Mouse (Mus musculus): ENCODE results near the gene Nkx1-1. TPM values are rescaled to one million over a fixed set of nuclear protein-coding genes. Genes with fewer than 3 reads are reported as not detected.

The Nkx1-1 gene
- 0.45 and 0.67 TPM in 2 replicates for polyA plus RNA-seq (2015; fragmentation: Nextera tagmentation; extraction: Ambion mirVana)

DNA sequence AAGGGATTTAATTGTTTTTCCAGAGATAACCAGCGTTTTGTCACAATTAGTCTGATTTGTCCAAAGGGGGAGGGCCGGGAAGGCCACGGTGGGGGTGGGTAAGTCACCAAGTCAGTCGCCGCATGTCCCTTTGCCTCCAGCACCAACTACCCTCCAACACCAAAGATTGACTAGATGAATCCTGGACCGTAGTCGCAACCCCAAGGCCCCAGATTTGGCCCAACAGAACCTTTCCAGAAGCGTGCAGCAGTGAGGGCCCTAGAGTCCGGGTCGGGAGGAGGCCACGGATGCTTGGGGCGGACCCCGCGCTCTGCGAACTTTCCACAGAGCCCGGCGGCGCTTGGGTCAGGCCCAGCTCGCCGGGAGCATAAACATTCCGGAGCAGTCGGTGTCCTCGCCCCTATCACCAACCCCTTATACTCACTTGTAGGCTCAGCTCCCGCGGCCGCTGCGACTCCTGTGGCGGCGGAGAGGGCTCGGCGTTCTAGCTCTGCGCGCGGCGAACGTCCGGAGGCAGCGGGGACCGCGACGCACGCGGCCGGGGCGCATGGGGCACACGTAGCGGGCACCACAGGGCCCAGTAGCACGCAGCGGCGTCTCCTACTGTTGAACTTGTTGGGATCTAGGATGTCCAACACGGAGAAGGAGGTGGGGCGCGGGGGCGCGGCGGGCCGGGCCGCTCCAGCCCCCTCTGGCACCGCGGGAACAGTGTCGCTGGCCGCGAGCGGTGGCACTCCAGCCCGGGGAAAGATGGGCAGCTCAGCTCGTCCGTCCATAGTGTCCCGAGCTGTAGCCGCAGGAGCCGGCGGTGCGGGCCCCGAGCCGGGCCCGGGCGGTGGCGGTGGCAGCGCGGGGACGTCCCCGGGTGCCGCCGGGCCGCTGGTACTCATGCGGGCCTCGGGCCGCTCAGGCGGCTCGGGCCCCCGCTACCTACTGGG lies at the start of gene Nkx1-1:
Gene Nkx1-1 (minus strand): TSS at position 776 of the 938 bp plus-strand sequence.

Other genes starting within 250 kb of the Nkx1-1 start
- gene Spon2, start 215.5 kb downstream of the Nkx1-1 start, polyA plus RNA-seq (2015; fragmentation: Nextera tagmentation; extraction: Ambion mirVana) = 3.3 and 4.7 TPM in 2 replicates
- 346 and 373 TPM in 2 replicates for gene Ctbp1, start 159.0 kb downstream of the Nkx1-1 start, polyA plus RNA-seq (2015; fragmentation: Nextera tagmentation; extraction: Ambion mirVana)
- gene Maea, start 98.5 kb downstream of the Nkx1-1 start, polyA plus RNA-seq (2015; fragmentation: Nextera tagmentation; extraction: Ambion mirVana) = 112 and 114 TPM in 2 replicates
- 6.5 and 7.9 TPM in 2 replicates for gene Uvssa, start 55.4 kb downstream of the Nkx1-1 start, polyA plus RNA-seq (2015; fragmentation: Nextera tagmentation; extraction: Ambion mirVana)
- 29.2 TPM in 2 replicates for gene Fam53a, start 195.7 kb upstream of the Nkx1-1 start, polyA plus RNA-seq (2015; fragmentation: Nextera tagmentation; extraction: Ambion mirVana)
- 0.67 and 0.82 TPM in 2 replicates for gene Gm9903, start 195.9 kb upstream of the Nkx1-1 start, polyA plus RNA-seq (2015; fragmentation: Nextera tagmentation; extraction: Ambion mirVana)
- 111 and 116 TPM in 2 replicates for gene Slbp, start 218.6 kb upstream of the Nkx1-1 start, polyA plus RNA-seq (2015; fragmentation: Nextera tagmentation; extraction: Ambion mirVana)
- 21.1 and 21.3 TPM in 2 replicates for gene Tacc3, start 224.2 kb upstream of the Nkx1-1 start, polyA plus RNA-seq (2015; fragmentation: Nextera tagmentation; extraction: Ambion mirVana)
- 23.4 and 27.7 TPM in 2 replicates for gene Tmem129, start 224.4 kb upstream of the Nkx1-1 start, polyA plus RNA-seq (2015; fragmentation: Nextera tagmentation; extraction: Ambion mirVana)